Mouse (Mus musculus): ENCODE results near the gene Mob3c.

GRCm38 (mm10) chr4:115846656-115847055, 18.8 kb downstream of the Mob3c start:
- TF ChIP-seq CTCF (IDR thresholded peaks at IDR 0.05; ENCODE audit: extremely low read depth, insufficient read depth, insufficient read length, insufficient replicate concordance): no peak
- no peak for TF ChIP-seq POLR2A (IDR thresholded peaks at IDR 0.05; ENCODE audit: low read depth, low read length)

Data from spleen, adult 2 months (tissue).